Mouse (Mus musculus): ENCODE results near the gene Uroc1. TPM values are rescaled to one million over a fixed set of nuclear protein-coding genes. Genes with fewer than 3 reads are reported as not detected.

Gene Uroc1
- polyA plus RNA-seq, 1 experiment from 2014 or later: 0.38 TPM

DNA sequence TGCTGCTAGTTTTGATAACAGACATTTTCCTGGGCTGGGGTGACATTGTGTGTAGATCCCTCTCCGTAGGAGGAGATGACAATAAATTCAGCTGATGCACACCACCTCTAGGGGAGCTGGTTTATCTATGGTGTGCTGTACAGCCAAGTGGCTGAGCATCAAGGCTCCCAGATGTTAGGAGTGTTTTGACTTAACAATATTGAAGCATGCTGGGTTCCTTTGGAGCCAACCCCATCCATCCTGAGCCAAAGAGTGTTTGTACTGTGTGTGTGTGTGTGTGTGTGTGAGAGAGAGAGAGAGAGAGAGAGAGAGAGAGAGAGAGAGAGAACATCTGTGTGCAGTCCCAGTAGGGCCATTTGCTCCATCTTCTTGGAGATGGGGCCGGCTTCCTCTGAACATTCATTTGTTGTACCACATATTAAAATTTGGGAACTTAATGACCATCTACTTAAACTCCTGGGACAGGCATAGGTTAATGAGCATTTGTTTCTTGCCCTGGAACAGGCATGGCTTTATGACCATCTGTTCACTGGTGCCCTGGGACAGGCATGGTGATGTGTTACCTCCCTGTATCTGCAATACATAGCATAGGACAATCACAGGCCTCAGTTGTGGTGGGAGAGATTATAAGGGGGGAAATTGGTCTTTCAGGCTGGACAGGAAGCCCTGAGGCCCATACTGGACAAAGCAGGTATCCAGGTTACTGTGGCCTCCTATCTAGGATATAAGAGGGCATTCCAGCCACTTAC is 15.4 kb upstream of the Uroc1 start:
- no peak for ATAC-seq (replicated peaks; ENCODE audit: low FRiP score, low read depth)
- Histone ChIP-seq H3K36me3 (ENCODE audit: insufficient read depth, low read length) (no peaks in the 10 kb centered on the region), H3K9me3 (replicated peaks; ENCODE audit: low read length) (no peaks in the 10 kb centered on the region), H3K27me3 (ENCODE audit: insufficient read depth, low read length) (no peaks in the 10 kb centered on the region), H3K9ac (ENCODE audit: low read depth, low read length) (no peak overlapping the region), H3K4me1 (replicated peaks; ENCODE audit: insufficient read depth, low read length) (no peaks in the 10 kb centered on the region), H3K4me3 (replicated peaks; ENCODE audit: low read depth, low read length) (no peak overlapping the region), H3K4me2 (ENCODE audit: low read length) (no peak overlapping the region), H3K27ac (no peak overlapping the region)
- WGBS: 71% methylated on average over 2 of the region's 2 CpGs
- DNase-seq (ENCODE audit: low spot score): no peak
- no peak for TF ChIP-seq CTCF (IDR thresholded peaks at IDR 0.05; ENCODE audit: low read depth)

DNA sequence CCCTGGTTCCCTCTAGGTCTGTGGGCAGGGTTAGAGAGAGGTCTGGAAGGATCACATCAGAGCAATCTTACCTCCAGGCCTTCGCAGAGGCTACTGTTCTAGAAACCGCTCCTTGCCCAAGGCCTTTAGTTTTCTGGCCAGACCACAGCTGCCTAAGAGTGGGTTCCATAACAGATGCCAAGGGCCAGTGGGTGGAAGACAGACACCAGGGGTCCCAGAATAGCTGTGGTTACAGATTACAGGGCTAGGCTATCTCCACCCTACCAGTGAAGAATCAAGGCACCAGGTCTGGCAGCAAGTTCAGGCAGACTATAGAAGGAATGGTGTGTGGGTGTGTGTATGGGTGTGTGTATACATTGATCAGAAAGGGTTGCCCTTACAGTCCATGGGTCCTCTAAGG is 14.1 kb upstream of the Uroc1 start:
- ATAC-seq (replicated peaks; ENCODE audit: low FRiP score, low read depth) (no peak), DNase-seq (ENCODE audit: low spot score) (no peak)
- no peaks in the 10 kb centered on the region for H3K27me3 ChIP-seq (ENCODE audit: insufficient read depth, low read length)
- H3K4me2 ChIP-seq (ENCODE audit: low read length): no peak overlapping the region
- no peaks in the 10 kb centered on the region for H3K36me3 ChIP-seq (ENCODE audit: insufficient read depth, low read length)
- H3K4me1 ChIP-seq (replicated peaks; ENCODE audit: insufficient read depth, low read length): no peaks in the 10 kb centered on the region
- WGBS: 83% methylated on average over 2 of the region's 2 CpGs
- no peak overlapping the region for H3K4me3 ChIP-seq (replicated peaks; ENCODE audit: low read depth, low read length)
- no peaks in the 10 kb centered on the region for H3K9me3 ChIP-seq (replicated peaks; ENCODE audit: low read length)
- no peak overlapping the region for H3K9ac ChIP-seq (ENCODE audit: low read depth, low read length)
- no peak overlapping the region for H3K27ac ChIP-seq
- TF ChIP-seq CTCF (IDR thresholded peaks at IDR 0.05; ENCODE audit: low read depth): no peak

DNA sequence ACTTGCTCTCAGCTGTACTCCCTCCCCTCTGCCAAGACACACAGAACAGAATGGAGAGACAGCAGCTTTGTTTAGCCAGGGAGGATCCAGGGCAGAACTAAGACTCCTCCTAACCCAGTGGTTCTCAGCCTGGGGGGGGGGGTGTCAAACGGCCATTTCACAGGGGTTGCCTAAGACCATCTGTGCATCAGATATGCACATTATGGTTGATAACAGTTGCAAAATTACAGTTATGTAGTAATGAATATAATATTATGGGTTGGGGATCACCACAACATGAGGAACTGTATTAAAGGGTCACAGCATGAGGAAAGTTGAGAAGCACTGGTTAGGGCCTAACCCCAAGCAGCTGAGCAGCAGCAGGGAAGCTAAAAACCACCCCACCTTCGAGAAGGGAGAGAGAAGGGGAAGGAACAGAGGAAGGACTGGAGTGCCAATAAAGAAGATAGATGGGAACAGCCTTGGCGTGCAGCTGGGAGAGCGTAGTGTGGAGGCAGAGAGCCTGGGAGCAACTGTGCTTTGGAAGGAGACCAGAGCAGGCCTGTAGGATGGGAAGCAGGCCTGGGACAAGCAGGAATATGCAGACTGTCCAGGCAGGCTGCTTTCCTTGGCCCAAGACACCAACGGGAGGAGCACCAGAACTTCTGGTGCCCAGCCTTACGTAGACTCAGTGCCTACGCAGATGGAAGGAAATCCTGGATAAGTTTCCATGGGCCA is 13.5 kb upstream of the Uroc1 start:
- DNase-seq (ENCODE audit: low spot score) (no peak), ATAC-seq (replicated peaks; ENCODE audit: low FRiP score, low read depth) (no peak)
- H3K36me3 ChIP-seq (ENCODE audit: insufficient read depth, low read length): no peaks in the 10 kb centered on the region
- 62% methylated on average over 7 of the region's 7 CpGs for WGBS
- no peak for TF ChIP-seq CTCF (IDR thresholded peaks at IDR 0.05; ENCODE audit: low read depth)
- H3K4me2 ChIP-seq (ENCODE audit: low read length): no peak overlapping the region
- H3K27ac ChIP-seq: peak overlapping the region; percentile 5; the same call in 1 of the 2 replicates
- no peaks in the 10 kb centered on the region for H3K27me3 ChIP-seq (ENCODE audit: insufficient read depth, low read length)
- no peaks in the 10 kb centered on the region for H3K9me3 ChIP-seq (replicated peaks; ENCODE audit: low read length)
- no peak overlapping the region for H3K4me3 ChIP-seq (replicated peaks; ENCODE audit: low read depth, low read length)
- no peaks in the 10 kb centered on the region for H3K4me1 ChIP-seq (replicated peaks; ENCODE audit: insufficient read depth, low read length)
- H3K9ac ChIP-seq (ENCODE audit: low read depth, low read length): no peak overlapping the region

DNA sequence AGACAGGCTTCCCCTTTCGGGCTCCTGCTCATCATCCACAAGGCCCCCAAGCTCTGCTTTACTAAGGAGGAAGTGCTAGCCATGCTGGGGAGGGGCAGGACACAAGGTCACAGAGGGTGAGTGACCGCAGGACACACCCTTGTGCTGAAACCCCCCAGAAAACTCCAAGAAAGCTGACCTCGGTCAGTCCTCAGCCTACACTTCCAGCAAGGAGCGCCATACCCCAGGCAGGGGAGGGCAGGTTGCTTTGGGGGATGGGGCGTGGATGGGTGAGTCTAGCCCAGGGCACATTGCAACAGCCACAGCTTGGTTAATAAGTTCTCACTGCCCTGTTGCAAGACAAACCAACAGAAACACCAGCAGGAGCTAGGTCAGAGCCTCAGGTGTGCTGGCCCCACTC is 12.7 kb upstream of the Uroc1 start:
- no peaks in the 10 kb centered on the region for H3K9me3 ChIP-seq (replicated peaks; ENCODE audit: low read length)
- TF ChIP-seq CTCF (IDR thresholded peaks at IDR 0.05; ENCODE audit: low read depth): no peak
- ATAC-seq (replicated peaks; ENCODE audit: low FRiP score, low read depth) (peak; percentile 86), DNase-seq (ENCODE audit: low spot score) (peak; percentile 24)
- no peak overlapping the region for H3K4me3 ChIP-seq (replicated peaks; ENCODE audit: low read depth, low read length)
- no peak overlapping the region for H3K4me2 ChIP-seq (ENCODE audit: low read length)
- no peaks in the 10 kb centered on the region for H3K27me3 ChIP-seq (ENCODE audit: insufficient read depth, low read length)
- H3K36me3 ChIP-seq (ENCODE audit: insufficient read depth, low read length): no peaks in the 10 kb centered on the region
- no peaks in the 10 kb centered on the region for H3K4me1 ChIP-seq (replicated peaks; ENCODE audit: insufficient read depth, low read length)
- 56% methylated on average over 5 of the region's 5 CpGs for WGBS
- peak overlapping the region; percentile 47 for H3K27ac ChIP-seq
- no peak overlapping the region for H3K9ac ChIP-seq (ENCODE audit: low read depth, low read length)

DNA sequence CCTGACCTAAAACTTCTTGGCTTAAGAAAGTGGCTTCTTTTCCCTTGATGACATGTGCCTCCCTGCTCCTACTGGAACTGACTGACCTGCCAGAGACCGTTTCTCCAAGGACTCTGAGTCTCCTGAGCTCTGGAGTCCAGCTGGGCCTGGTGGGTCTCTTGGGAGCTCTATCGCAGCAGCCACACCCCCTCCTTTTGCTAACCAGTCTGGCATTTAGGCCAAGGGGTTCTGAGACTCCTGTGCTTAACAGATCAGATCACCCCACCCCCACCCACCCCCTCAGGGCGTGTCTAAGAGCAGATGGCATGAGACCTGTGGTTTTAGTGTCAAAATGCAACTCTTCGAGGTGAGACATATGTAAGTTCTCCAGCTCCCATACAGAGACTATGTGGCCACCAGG is 11.3 kb upstream of the Uroc1 start:
- H3K9me3 ChIP-seq (replicated peaks; ENCODE audit: low read length): no peaks in the 10 kb centered on the region
- no peak for TF ChIP-seq CTCF (IDR thresholded peaks at IDR 0.05; ENCODE audit: low read depth)
- no peak overlapping the region for H3K27ac ChIP-seq
- WGBS: 41% methylated on average over 4 of the region's 4 CpGs
- H3K36me3 ChIP-seq (ENCODE audit: insufficient read depth, low read length): no peaks in the 10 kb centered on the region
- DNase-seq (ENCODE audit: low spot score): no peak
- ATAC-seq (replicated peaks; ENCODE audit: low FRiP score, low read depth): no peak
- no peak overlapping the region for H3K9ac ChIP-seq (ENCODE audit: low read depth, low read length)
- no peak overlapping the region for H3K4me3 ChIP-seq (replicated peaks; ENCODE audit: low read depth, low read length)
- no peak overlapping the region for H3K4me2 ChIP-seq (ENCODE audit: low read length)
- H3K27me3 ChIP-seq (ENCODE audit: insufficient read depth, low read length): no peaks in the 10 kb centered on the region
- no peaks in the 10 kb centered on the region for H3K4me1 ChIP-seq (replicated peaks; ENCODE audit: insufficient read depth, low read length)

DNA sequence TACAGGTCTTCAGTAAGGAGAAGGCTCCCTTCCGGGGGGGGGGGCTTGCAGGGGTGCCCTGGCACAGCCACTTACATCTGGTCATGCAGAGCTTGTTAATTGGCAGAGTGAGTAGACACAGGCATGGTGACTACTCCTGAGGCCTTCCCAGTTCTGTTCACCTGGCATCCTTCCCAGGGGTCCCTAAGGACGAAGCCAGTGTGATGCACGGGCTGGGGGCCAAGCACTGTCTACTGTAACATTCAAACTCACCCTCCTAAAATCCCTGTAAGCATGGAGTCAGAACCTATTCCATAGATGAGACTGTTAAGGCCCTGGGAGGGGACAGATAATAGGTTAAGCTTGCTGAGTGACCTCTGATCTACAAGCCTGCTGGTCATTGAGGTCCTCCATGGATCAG is 9.1 kb upstream of the Uroc1 start:
- H3K27ac ChIP-seq: no peak overlapping the region
- H3K4me1 ChIP-seq (replicated peaks; ENCODE audit: insufficient read depth, low read length): no peaks in the 10 kb centered on the region
- H3K9ac ChIP-seq (ENCODE audit: low read depth, low read length): no peak overlapping the region
- DNase-seq (ENCODE audit: low spot score): no peak
- H3K27me3 ChIP-seq (ENCODE audit: insufficient read depth, low read length): no peaks in the 10 kb centered on the region
- H3K4me2 ChIP-seq (ENCODE audit: low read length): no peak overlapping the region
- H3K9me3 ChIP-seq (replicated peaks; ENCODE audit: low read length): no peaks in the 10 kb centered on the region
- no peak for TF ChIP-seq CTCF (IDR thresholded peaks at IDR 0.05; ENCODE audit: low read depth)
- WGBS: 76% methylated on average over 3 of the region's 3 CpGs
- H3K4me3 ChIP-seq (replicated peaks; ENCODE audit: low read depth, low read length): no peak overlapping the region
- ATAC-seq (replicated peaks; ENCODE audit: low FRiP score, low read depth): no peak
- no peaks in the 10 kb centered on the region for H3K36me3 ChIP-seq (ENCODE audit: insufficient read depth, low read length)
